Mouse (Mus musculus) limb, embryonic 13.5 days (tissue): Measurements from ENCODE around the gene Olfr441. TPM values are rescaled to one million over a fixed set of nuclear protein-coding genes. Genes with fewer than 3 reads are reported as not detected.
"Not testable (repeated sequence)": the region's sequence is repeated elsewhere in the genome, so short reads cannot be mapped to it uniquely, and the experiment has no call there.

Source experiments
- ATAC-seq: fragments of 200-750 bp; cut with Nextera tagmentation; 2 replicates; pipeline ENCODE4 v1.8.0; 2017; ENCODE audit warnings: low read depth, moderate number of reproducible peaks, moderate TSS enrichment; ENCODE audit not compliant: low FRiP score
- H3K27ac ChIP-seq: fragments of 300-500 bp; sonication (generic); 2 replicates; pipeline ENCODE4 v1.5.1; 2015; ENCODE audit warnings: inconsistent platforms, mild to moderate bottlenecking, moderate library complexity
- H3K27me3 ChIP-seq: fragments of 300-500 bp; sonication (generic); 2 replicates; pipeline ENCODE4 v1.6.1; 2015; ENCODE audit warnings: mild to moderate bottlenecking, inconsistent platforms
- H3K36me3 ChIP-seq: fragments of 300-500 bp; sonication (generic); 2 replicates; pipeline ENCODE4 v1.6.1; 2015; ENCODE audit warnings: inconsistent platforms, mild to moderate bottlenecking, moderate library complexity
- H3K4me1 ChIP-seq: fragments of 300-500 bp; sonication (generic); 2 replicates; pipeline ENCODE4 v1.6.1; 2015; ENCODE audit warnings: inconsistent platforms
- H3K4me2 ChIP-seq: fragments of 300-500 bp; sonication (generic); replicated peaks from 2 replicates; pipeline ENCODE4 v1.6.1; 2015; ENCODE audit warnings: inconsistent platforms, mild to moderate bottlenecking, moderate library complexity
- H3K4me3 ChIP-seq: fragments of 300-500 bp; sonication (generic); 2 replicates; pipeline ENCODE4 v1.5.1; 2015; ENCODE audit warnings: moderate library complexity, mild to moderate bottlenecking, inconsistent platforms
- H3K9ac ChIP-seq: fragments of 300-500 bp; sonication (generic); 2 replicates; pipeline ENCODE4 v1.6.1; 2015; ENCODE audit warnings: mild to moderate bottlenecking, inconsistent platforms
- H3K9me3 ChIP-seq: fragments of 300-500 bp; sonication (generic); 2 replicates; pipeline ENCODE4 v1.6.1; 2016; ENCODE audit warnings: inconsistent platforms
- WGBS: fragments of 180-500 bp; shearing (Covaris S2); methylation state at CpG from one replicate; pipeline ENCODE4 v1.1.7; 2015; 5-methylcytosine and 5-hydroxymethylcytosine counted together
- polyA plus RNA-seq: library from polyadenylated mRNA; unstranded; fragments of >200 nt; fragmentation: Nextera tagmentation; extraction: Ambion mirVana; gene quantifications from 2 replicates; pipeline ENCODE4 v1.2.1, GENCODE M21; 2015

Gene Olfr441
- not detected in 2 replicates for polyA plus RNA-seq

DNA sequence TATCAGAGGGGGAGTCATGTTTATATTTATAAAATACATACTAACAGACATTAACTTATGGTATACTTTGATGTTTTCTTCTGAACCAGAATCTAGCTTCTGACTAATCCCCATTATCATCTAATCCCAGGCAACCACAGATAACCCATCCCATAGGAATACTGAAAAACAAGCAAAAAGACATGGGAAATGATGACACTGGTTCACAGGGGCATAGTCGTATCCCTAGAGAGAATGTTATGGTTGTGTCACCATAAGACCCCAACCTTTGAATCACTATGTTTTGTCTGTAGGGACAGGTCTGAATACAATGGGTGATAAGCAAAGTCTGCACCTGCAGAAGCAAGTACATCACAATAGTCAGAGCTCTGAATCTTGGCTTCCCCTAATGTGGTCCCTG is at the start of gene Olfr441:
Gene Olfr441, plus strand, starts transcription at position 301 of the 400 bp plus-strand sequence.
- not testable (repeated sequence) for H3K4me2 ChIP-seq, H3K9ac ChIP-seq, H3K36me3 ChIP-seq, H3K27ac ChIP-seq, H3K9me3 ChIP-seq, ATAC-seq, H3K27me3 ChIP-seq, H3K4me3 ChIP-seq, H3K4me1 ChIP-seq
- 87% methylated on average over 1 of the region's 1 CpGs for WGBS

DNA sequence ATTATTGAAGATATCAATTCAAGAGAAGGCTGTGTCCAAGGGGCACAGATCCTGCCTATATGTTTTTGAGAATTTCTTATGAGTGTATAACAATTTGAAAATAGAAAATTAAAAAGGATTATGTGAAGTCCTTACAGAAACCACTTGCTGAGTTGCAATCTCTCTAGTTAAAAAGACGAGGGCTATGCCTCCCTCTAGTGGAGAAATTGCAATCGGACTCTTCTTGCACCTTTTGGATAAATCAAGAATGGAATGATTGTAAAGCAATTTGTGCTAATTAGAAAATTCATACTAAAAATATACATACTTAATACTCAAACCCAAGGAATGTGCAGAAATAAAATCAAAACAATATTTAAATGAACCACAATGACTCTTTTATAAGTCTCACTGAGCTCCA is 27.4 kb upstream of the Olfr441 start:
- ATAC-seq, result no peak
- H3K36me3 ChIP-seq, result no peaks in the 10 kb centered on the region
- 16% methylated on average over 2 of the region's 2 CpGs for WGBS

DNA sequence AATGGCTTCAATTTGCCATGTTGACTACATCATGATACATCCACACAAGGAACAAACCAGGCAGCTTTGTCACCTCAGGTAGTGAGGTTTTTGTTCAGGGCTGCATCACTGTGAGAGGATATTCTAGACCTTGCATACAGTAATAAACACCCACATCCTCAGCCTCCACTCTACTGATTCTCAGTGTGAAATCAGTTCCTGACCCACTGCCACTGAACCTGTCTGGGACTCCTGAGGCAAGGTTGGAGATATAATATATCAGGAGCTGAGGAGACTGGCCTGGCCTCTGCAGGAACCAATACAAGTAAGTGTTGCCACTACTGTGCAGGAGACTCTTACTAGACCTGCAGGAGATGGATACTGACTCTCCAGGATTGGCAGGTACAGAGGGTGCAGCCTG is 24.8 kb upstream of the Olfr441 start:
- not testable (repeated sequence) for H3K4me1 ChIP-seq, H3K27ac ChIP-seq, ATAC-seq, H3K27me3 ChIP-seq, H3K9ac ChIP-seq, H3K9me3 ChIP-seq, H3K4me2 ChIP-seq, H3K36me3 ChIP-seq, H3K4me3 ChIP-seq

More for the DNA sequence above, 27.4 kb upstream of the Olfr441 start:
- H3K9ac ChIP-seq, result no peak overlapping the region
- H3K4me2 ChIP-seq, result no peak overlapping the region
- no peaks in the 10 kb centered on the region for H3K4me1 ChIP-seq
- H3K27ac ChIP-seq, result no peak overlapping the region
- H3K27me3 ChIP-seq, result no peaks in the 10 kb centered on the region
- H3K9me3 ChIP-seq, result no peaks in the 10 kb centered on the region
- no peak overlapping the region for H3K4me3 ChIP-seq

DNA sequence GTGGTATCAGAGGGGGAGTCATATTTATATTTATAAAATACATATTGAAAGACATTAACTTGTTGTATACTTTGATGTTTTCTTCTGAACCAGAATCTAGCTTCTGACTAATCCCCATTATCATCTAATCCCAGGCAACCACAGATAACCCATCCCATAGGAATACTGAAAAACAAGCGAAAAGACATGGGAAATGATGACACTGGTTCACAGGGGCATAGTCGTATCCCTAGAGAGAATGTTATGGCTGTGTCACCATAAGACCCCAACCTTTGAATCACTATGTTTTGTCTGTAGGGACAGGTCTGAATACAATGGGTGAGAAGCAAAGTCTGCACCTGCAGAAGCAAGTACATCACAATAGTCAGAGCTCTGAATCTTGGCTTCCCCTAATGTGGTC is 40.1 kb downstream of the Olfr441 start, which contains the start of gene Olfr237-ps1:
Gene Olfr237-ps1, plus strand, starts transcription at position 301 of the 400 bp plus-strand sequence.
- not testable (repeated sequence) for H3K4me3 ChIP-seq, H3K27me3 ChIP-seq, H3K27ac ChIP-seq, H3K9ac ChIP-seq, ATAC-seq, H3K4me2 ChIP-seq, H3K36me3 ChIP-seq, H3K9me3 ChIP-seq, H3K4me1 ChIP-seq
- WGBS, result 98% methylated on average over 2 of the region's 2 CpGs

DNA sequence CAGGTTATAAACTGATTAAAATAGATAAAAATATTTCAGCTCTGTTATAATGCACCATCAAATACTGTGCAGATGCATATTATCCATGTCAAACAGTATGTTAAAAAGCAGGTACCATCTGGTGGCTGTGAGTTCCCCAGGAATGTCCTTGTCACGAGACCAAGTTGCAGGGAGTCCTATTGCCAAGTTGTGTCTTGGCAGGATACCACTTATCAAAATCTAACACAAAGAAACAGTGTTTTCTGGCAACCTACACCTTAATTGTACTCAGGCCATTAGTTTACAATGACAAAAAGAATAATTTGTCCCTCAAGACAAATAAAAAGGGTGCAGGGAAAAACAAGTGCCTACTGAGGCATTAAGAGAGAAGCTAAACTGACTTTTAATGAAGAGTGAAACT is 53.3 kb downstream of the Olfr441 start:
- Histone ChIP-seq H3K36me3 (no peaks in the 10 kb centered on the region), H3K27ac (no peak overlapping the region), H3K4me3 (no peak overlapping the region), H3K27me3 (no peaks in the 10 kb centered on the region), H3K4me1 (no peaks in the 10 kb centered on the region), H3K9me3 (no peaks in the 10 kb centered on the region), H3K9ac (no peak overlapping the region), H3K4me2 (no peak overlapping the region)
- ATAC-seq, result no peak
- WGBS, result 70% methylated on average over 1 of the region's 1 CpGs

DNA sequence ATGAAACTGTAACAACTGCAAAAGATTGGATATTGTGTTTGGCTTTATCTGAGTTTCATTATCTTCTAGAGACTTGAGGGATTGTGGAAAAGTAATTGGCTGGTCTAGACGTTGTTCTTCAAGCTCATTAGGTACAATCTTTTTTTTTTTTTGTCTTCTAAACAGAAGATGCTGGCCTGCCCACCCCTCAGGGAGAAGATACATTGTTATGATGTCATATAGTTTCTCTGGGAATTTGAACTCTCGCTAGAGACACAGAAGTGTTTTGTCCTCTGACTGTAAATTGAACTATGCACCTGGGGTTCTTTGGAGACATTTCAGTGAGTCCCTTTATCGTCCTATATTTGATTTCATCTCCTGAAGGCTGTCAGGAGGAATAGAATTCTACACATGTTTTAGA is 56.8 kb downstream of the Olfr441 start, which contains the start of gene Olfr437:
Gene Olfr437, plus strand, starts transcription at position 301 of the 400 bp plus-strand sequence.
- no peak for ATAC-seq
- no peaks in the 10 kb centered on the region for H3K36me3 ChIP-seq
- no peak within 1 kb of the TSS for H3K27ac ChIP-seq
- no peaks in the 10 kb centered on the region for H3K27me3 ChIP-seq
- no peak within 1 kb of the TSS for H3K4me3 ChIP-seq
- no peak within 1 kb of the TSS for H3K4me2 ChIP-seq
- H3K9me3 ChIP-seq, result no peaks in the 10 kb centered on the region
- WGBS, result 73% methylated on average over 3 of the region's 3 CpGs
- no peak within 1 kb of the TSS for H3K9ac ChIP-seq
- H3K4me1 ChIP-seq, result no peaks in the 10 kb centered on the region

DNA sequence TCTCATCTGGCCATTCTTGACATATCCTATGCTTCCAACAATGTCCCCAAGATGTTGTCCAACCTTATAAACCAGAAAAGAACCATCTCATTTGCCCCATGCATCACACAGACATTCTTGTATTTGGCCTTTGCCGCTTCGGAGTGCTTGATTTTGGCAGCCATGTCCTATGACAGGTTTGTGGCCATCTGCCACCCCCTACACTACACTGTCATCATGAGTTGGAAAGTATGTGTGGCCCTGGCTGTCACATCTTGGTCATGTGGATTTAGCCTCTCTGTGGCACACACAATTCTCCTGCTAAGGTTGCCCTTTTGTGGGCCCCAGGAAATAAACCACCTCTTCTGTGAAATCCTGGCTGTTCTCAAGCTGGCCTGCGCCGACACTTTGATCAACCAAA is 61.1 kb downstream of the Olfr441 start:
- Histone ChIP-seq H3K4me2 (no peak overlapping the region), H3K27me3 (no peaks in the 10 kb centered on the region), H3K36me3 (no peaks in the 10 kb centered on the region), H3K9ac (no peak overlapping the region), H3K27ac (no peak overlapping the region), H3K9me3 (no peaks in the 10 kb centered on the region), H3K4me1 (no peaks in the 10 kb centered on the region), H3K4me3 (no peak overlapping the region)
- ATAC-seq, result no peak
- over 99% methylated on average over 4 of the region's 4 CpGs for WGBS

Other genes starting within 250 kb of the Olfr441 start
- gene Olfr448, start 215.9 kb upstream of the Olfr441 start, polyA plus RNA-seq, result not detected in 2 replicates
- not detected in 2 replicates for gene Olfr447, start 197.5 kb upstream of the Olfr441 start, polyA plus RNA-seq
- not detected in 2 replicates for gene Olfr446, start 185.0 kb upstream of the Olfr441 start, polyA plus RNA-seq
- not detected in 2 replicates for gene Olfr444, start 157.3 kb upstream of the Olfr441 start, polyA plus RNA-seq
- not detected in 2 replicates for gene Olfr237-ps1, start 40.2 kb downstream of the Olfr441 start, polyA plus RNA-seq
- gene Olfr437, start 56.9 kb downstream of the Olfr441 start, polyA plus RNA-seq, result not detected in 2 replicates
- not detected in 2 replicates for gene Olfr13, start 65.8 kb downstream of the Olfr441 start, polyA plus RNA-seq
- not detected in 2 replicates for gene Olfr435, start 90.8 kb downstream of the Olfr441 start, polyA plus RNA-seq
- not detected in 2 replicates for gene Olfr434, start 106.7 kb downstream of the Olfr441 start, polyA plus RNA-seq
- gene Olfr47, start 125.2 kb downstream of the Olfr441 start, polyA plus RNA-seq, result not detected in 2 replicates
- 8.5 and 11.3 TPM in 2 replicates for gene Arhgef5, start 159.2 kb downstream of the Olfr441 start, polyA plus RNA-seq
- not detected in 2 replicates for gene Nobox, start 203.2 kb downstream of the Olfr441 start, polyA plus RNA-seq